Mouse (Mus musculus): Measurements from ENCODE around the gene Ints7.

- no peak for TF ChIP-seq CTCF (IDR thresholded peaks at IDR 0.05; ENCODE audit: low read depth, low read length)
- TF ChIP-seq GATA2 (IDR thresholded peaks at IDR 0.05; ENCODE audit: borderline replicate concordance, low read depth, low read length): no peak
- TF ChIP-seq POLR2AphosphoS5 (IDR thresholded peaks at IDR 0.05; ENCODE audit: insufficient replicate concordance, low read depth, low read length): no peak
Measured at GRCm38 (mm10) chr1:191599210-191599609, 23.8 kb downstream of the Ints7 start.

Data from G1E (cell line).